Mouse (Mus musculus): Measurements from ENCODE around the gene Kctd4.

DNA sequence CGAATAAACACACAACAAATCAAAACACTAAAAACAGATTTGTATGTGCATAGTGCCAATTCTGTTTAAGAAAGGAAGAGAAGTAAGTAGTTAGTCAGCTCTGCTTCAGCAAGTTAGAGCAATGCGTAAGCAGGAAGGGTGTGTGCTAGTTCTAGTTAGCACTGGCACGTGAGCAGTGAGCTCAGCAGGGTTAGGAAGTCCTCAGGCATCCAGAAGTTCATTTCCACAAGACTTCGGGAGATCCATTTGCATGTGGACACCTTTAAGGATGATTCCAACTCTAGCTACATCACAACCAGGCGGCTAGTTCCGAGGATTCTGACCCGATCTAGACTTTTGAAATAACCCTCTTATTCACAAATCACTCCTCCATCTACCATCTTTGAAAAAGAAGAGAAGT, at the start of gene Kctd4:
- no peak for TF ChIP-seq CTCF (conservative IDR thresholded peaks at IDR 0.05; ENCODE audit: insufficient read depth, insufficient read length, low read depth, low read length)
- no peak for TF ChIP-seq POLR2A (IDR thresholded peaks at IDR 0.05; ENCODE audit: low read depth, low read length)

Data from kidney, adult 2 months (tissue).